Mouse (Mus musculus) naive thymus-derived CD4-positive, alpha-beta T cell, adult 2 months (primary cell): Measurements from ENCODE around the gene Btbd9.
A peak's percentile ranks its signal among the peaks of the same experiment; 100 is the strongest.

Experiments used
- DNase-seq: peaks from one replicate; pipeline ENCODE4 v3.0.0-alpha.2; 2011; ENCODE audit warnings: low read depth

Gene Btbd9

DNA sequence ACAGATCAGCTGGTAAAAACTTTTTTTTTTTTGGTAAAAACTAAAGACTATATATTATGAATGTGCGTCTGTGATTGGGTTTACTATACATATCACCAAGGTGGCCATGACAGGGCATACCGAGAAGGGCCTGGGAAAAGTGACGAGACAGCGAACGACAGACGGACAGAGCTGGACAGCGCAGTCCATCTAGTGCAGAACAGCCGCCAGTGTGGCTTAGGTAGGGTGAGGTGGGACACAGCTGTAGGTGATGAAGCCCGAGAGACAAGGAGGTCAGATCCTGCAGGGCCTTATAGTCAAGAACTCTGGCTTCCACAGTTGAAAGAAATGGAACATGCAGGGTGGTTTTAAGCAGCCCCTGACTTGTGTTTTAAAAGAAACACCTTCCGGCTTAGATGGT is 94.9 kb downstream of the Btbd9 start:
- DNase-seq, result no peak

GRCm38 (mm10) chr17:30480381-30480780 is 95.9 kb downstream of the Btbd9 start:
- DNase-seq, result no peak

- DNase-seq, result no peak
These were observed 98.1 kb downstream of the Btbd9 start for GRCm38 (mm10) chr17:30478181-30478580.

DNA sequence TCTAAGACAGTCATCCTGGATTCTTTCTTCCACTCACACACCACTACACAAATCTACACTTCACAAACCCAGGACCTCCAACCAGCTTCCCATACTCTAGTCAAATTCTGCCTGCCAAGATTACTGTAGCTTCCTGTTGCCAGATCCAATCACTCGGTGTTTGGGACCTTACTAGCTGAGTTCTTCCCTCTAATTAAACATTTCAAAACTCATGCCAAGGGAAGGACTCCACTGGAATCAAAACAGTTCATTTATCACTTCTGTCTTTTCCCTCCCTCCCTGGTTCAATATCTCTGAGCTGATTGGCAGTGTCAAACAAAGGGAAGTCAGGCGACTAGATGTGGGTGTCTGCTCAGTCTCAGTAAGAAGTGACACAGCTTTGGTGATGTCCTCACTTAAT is 101.7 kb downstream of the Btbd9 start:
- DNase-seq, result no peak

GRCm38 (mm10) chr17:30472776-30473175 is 103.5 kb downstream of the Btbd9 start:
- no peak for DNase-seq

DNA sequence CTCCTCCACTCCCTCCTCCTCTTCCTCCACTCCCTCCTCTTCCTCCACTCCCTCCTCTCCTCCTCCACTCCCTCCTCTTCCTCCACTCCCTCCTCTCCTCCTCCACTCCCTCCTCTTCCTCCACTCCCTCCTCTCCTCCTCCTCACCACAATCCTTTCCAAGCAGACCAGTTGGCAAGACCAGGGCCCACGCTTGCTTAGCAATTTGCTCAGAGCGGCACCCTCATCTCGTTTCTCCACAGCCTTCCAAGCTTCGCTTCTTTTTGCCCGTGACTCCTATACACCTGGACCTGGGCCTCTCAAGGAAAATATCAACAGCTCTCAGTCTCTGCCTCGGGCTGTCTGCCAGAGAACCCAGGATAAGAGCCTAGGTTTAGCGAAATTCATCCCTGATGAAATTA is 104.8 kb downstream of the Btbd9 start:
- DNase-seq, result no peak

GRCm38 (mm10) chr17:30470790-30471189 is 105.5 kb downstream of the Btbd9 start:
- no peak for DNase-seq

GRCm38 (mm10) chr17:30470286-30470685 is 106.0 kb downstream of the Btbd9 start:
- no peak for DNase-seq

- no peak for DNase-seq
These were observed 106.7 kb downstream of the Btbd9 start for GRCm38 (mm10) chr17:30469511-30470076.

- no peak for DNase-seq
These were observed 107.9 kb downstream of the Btbd9 start for GRCm38 (mm10) chr17:30468368-30468767.

DNA sequence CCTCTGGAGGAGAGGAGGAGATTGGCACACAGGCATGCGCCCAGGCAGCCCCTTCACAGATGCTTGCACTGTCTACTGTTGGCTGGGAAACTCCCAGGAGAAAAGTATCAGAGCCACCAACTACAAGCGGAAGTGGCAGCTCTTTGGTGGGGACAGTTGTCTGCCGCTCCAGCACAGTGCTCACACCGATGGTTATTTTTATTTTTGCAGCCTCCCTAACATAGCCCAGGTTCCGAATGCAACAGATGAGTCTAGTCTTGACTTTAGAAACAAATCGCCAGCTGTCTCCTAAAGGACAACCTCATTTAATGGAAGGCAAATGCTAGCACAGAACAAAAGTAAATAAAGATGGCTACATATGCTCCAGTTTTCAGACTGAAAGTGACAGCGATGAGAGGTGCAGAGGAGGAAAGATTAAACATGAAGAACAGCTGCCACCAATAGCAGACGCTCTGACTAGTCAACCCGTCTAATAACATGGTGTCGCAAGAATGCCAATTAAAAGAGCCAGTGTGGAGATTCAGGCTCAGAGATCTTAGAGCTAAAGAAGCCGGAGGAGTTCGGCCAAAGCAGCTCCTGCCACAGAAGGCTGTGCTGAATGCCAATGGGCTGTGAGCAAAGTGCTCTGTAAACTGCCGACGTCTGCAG is 108.6 kb downstream of the Btbd9 start:
- no peak for DNase-seq

- DNase-seq, result no peak
These were observed 111.1 kb downstream of the Btbd9 start for GRCm38 (mm10) chr17:30465060-30465762.

GRCm38 (mm10) chr17:30464240-30464745 is 112.0 kb downstream of the Btbd9 start:
- DNase-seq, result no peak

- no peak for DNase-seq
These were observed 115.5 kb downstream of the Btbd9 start for GRCm38 (mm10) chr17:30460727-30461349.

DNA sequence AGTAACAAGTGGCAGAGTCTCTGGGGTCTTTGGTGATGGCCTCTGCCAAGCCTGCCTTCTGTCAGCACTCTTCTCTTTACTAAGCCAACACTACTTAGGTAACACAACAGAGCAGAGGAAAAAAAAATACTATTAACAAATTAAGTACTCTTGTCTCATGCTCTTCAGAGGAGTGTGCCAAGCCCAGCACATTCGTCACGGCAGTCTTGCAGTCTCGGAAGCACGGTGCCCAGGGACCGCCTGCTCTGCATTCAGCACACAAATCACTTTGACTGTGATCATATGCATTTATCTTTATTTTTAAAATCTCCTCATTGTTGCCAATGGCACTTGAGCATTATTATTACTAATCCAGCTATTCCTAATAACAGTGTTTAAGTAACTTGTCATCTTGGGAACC is 116.6 kb downstream of the Btbd9 start:
- DNase-seq, result no peak

DNA sequence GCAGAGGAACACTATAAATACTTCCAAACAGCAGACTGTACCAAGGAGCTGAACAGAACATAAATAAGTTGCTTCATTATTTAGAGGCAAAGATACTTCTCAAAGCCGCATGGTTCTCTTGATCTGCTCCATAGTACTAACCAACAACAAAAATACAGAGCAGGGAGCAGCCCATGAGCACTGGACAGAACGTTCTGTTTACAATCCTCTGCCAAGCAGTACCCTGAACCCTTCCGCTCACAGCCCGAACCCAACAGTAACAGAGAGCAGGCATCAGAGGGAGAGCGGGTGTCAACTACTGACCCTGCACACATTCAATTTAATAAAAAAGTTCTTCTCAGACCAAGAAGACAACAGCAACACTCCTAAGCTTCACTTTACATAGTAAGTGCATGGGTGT is 117.4 kb downstream of the Btbd9 start:
- no peak for DNase-seq

- DNase-seq, result no peak
These were observed 118.0 kb downstream of the Btbd9 start for GRCm38 (mm10) chr17:30458301-30458700.

- DNase-seq, result no peak
These were observed 118.8 kb downstream of the Btbd9 start for GRCm38 (mm10) chr17:30457486-30457885.

GRCm38 (mm10) chr17:30456293-30456692 is 120.0 kb downstream of the Btbd9 start:
- no peak for DNase-seq

DNA sequence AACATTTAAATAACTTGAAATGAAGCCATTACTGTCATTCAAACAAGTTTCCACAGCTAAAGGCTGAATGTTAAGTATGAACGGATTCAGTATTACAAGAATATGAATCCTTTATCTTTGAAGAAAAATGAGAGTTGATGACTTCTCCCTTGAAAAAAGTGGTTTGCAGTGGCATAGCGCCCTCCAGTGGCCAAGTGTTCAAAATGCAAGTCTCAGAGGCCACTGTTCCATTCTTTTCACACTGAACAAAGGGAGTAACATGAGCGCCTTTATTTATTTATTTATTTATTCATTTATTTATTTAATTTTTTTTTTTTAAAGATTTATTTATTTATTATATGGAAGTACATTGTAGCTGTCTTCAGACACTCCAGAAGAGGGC is 121.4 kb downstream of the Btbd9 start:
- peak; percentile 81 for DNase-seq

DNA sequence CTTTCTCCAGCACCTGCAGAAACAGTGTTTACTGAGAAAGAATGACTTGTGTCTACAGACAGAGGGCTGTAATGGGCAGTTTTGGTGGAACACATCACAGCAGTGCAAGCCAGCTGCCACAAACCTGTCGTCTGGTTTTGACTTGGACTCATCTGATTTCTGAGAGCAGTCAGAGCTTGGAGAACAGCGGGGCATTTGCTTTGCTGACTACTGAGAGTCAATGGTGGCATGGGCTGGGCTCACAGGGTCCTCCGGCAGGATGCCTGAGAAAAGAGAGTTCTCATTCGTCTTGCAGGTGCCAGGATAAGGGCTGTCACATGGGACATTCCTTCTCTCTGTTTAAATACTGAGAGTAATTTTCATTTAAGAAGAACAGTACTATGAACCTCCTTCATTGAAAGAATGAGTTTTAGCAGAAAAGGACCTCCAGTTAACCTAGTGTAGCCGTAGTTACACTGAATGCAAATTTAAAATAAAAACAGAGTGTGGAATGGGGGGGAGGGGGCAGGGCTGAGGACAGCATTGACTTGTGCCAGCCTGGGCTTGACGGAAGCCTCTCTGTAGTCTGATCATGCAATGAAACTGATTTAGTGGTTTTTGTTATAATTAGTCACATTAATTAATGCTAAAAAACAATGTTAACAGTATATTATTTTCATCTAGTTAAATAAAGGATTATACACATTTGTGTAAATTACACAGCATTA is 122.0 kb downstream of the Btbd9 start:
- DNase-seq, result no peak

DNA sequence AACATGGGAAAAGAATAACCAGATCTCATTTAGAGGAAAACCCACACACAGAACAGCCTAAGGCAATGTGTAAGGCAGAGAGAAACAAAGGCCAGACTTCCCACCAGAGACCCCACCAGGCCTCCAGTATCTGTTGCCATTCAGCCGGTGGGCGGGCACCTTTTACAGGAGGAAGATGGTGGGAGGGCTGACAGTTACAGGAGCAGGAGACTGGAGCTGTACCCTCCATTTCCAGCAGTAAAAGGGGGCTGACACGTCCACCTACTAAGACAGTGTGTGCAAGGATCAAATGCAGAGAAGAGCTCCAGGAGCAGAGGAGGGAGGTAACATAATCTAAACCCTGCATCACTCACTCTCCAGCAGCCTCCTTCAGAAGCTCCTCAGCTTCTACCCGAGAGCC is 123.0 kb downstream of the Btbd9 start:
- no peak for DNase-seq
